Mouse (Mus musculus) midbrain, embryonic 15.5 days (tissue): ENCODE data around the gene Krt6a. TPM values are rescaled to one million over a fixed set of nuclear protein-coding genes. Genes with fewer than 3 reads are reported as not detected.
"Not testable (repeated sequence)": the region's sequence is repeated elsewhere in the genome, so short reads cannot be mapped to it uniquely, and the experiment has no call there.

Experiments used
- ATAC-seq: fragments of 200-750 bp; cut with Nextera tagmentation; replicated peaks from 2 replicates; pipeline ENCODE4 v1.8.0; 2017; ENCODE audit warnings: moderate TSS enrichment
- H3K27ac ChIP-seq: fragments of 300-500 bp; sonication (generic); 2 replicates; pipeline ENCODE4 v1.5.1; 2015; ENCODE audit warnings: mild to moderate bottlenecking, inconsistent platforms
- H3K27me3 ChIP-seq: fragments of 300-500 bp; sonication (generic); replicated peaks from 2 replicates; pipeline ENCODE4 v1.6.1; 2015; ENCODE audit warnings: inconsistent platforms
- H3K36me3 ChIP-seq: fragments of 300-500 bp; sonication (generic); replicated peaks from 2 replicates; pipeline ENCODE4 v1.6.1; 2015; ENCODE audit warnings: inconsistent platforms
- H3K4me1 ChIP-seq: fragments of 300-500 bp; sonication (generic); 2 replicates; pipeline ENCODE4 v1.6.1; 2015; ENCODE audit warnings: inconsistent platforms
- H3K4me2 ChIP-seq: fragments of 300-500 bp; sonication (generic); 2 replicates; pipeline ENCODE4 v1.6.1; 2015; ENCODE audit warnings: inconsistent platforms, mild to moderate bottlenecking, moderate library complexity
- H3K4me3 ChIP-seq: fragments of 300-500 bp; sonication (generic); 2 replicates; pipeline ENCODE4 v1.5.1; 2015; ENCODE audit warnings: mild to moderate bottlenecking, inconsistent platforms
- H3K9ac ChIP-seq: fragments of 300-500 bp; sonication (generic); 2 replicates; pipeline ENCODE4 v1.6.1; 2015; ENCODE audit warnings: mild to moderate bottlenecking, inconsistent platforms
- H3K9me3 ChIP-seq: fragments of 300-500 bp; sonication (generic); 2 replicates; pipeline ENCODE4 v1.6.1; 2016; ENCODE audit warnings: inconsistent platforms
- WGBS: fragments of 180-500 bp; shearing (Covaris S2); methylation state at CpG from one replicate; pipeline ENCODE4 v1.1.7; 2015; ENCODE audit warnings: mixed read lengths; 5-methylcytosine and 5-hydroxymethylcytosine counted together
- microRNA-seq: library from miRNA; unstranded; fragments of <30 nt; microRNA quantifications from one replicate; pipeline ENCODE4, GENCODE M21; 2016
- polyA plus RNA-seq: library from polyadenylated mRNA; unstranded; fragments of >200 nt; fragmentation: Nextera tagmentation; extraction: Ambion mirVana; gene quantifications from 2 replicates; pipeline ENCODE4 v1.2.1, GENCODE M21; 2015

Gene Krt6a
- polyA plus RNA-seq, 1 experiment from 2014 or later = 0.17 TPM

GRCm38 (mm10) chr15:101699866-101700265 lies 5.8 kb upstream of the Krt6a start:
- Histone ChIP-seq H3K4me1 (no peaks in the 10 kb centered on the region), H3K27me3 (no peaks in the 10 kb centered on the region), H3K4me3 (no peak overlapping the region), H3K9ac (no peak overlapping the region), H3K36me3 (no peaks in the 10 kb centered on the region), H3K9me3 (no peaks in the 10 kb centered on the region), H3K27ac (no peak overlapping the region), H3K4me2 (no peak overlapping the region)
- whole genome bisulfite sequencing = 77% methylated on average over 8 of the region's 8 CpGs
- ATAC-seq = no peak

GRCm38 (mm10) chr15:101699192-101699591 lies 5.1 kb upstream of the Krt6a start:
- WGBS = 74% methylated on average over 3 of the region's 3 CpGs

DNA sequence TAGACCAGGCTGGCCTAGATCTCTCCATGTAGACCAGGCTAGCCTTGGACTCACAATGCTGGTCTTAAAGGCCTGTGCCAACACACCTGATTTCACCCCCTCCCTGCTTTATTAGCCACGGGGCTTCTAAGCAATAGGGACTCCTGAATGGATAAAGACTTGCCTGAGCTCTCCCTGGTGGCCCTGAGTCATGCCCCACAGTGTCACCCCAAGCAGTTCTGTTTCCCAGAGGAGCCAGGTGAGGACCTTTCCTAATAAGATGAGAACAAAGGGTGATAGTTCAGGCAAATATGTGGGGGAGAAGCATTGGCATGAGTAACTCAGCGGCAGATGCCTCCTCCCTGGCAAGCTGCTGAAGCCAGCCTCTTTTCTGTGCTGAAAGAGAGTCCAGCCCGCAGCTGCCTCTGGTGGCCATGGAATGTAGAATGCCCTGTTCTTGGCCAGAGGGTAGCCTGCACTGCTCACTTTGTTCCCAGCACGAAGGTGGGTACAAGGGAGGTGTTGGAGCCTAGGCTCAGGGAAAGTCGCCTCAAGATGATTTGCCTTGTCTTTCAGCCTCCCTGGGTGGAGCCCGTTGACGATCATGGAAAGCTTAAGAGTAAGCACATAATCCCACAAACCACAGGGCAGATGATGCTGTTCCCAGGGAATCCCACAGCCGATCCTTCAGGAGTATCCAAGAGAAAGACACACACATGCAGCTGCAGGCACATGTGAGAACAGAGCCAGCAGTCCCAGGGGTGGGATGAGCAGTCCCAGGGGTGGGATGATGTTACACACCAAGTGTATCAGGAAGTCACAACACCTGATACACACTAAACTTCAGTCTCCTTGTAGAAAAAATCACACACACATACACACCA lies 3.5 kb upstream of the Krt6a start:
- H3K4me1 ChIP-seq = no peaks in the 10 kb centered on the region
- no peak overlapping the region for H3K27ac ChIP-seq
- H3K4me2 ChIP-seq = no peak overlapping the region
- H3K36me3 ChIP-seq = no peaks in the 10 kb centered on the region
- no peak overlapping the region for H3K9ac ChIP-seq
- no peak overlapping the region for H3K4me3 ChIP-seq
- no peaks in the 10 kb centered on the region for H3K9me3 ChIP-seq
- ATAC-seq = no peak
- 68% methylated on average over 8 of the region's 8 CpGs for WGBS
- no peaks in the 10 kb centered on the region for H3K27me3 ChIP-seq

More at GRCm38 (mm10) chr15:101699192-101699591, 5.1 kb upstream of the Krt6a start:
- H3K4me2 ChIP-seq = no peak overlapping the region
- no peak overlapping the region for H3K9ac ChIP-seq
- no peak overlapping the region for H3K27ac ChIP-seq
- no peak for ATAC-seq
- H3K4me1 ChIP-seq = no peaks in the 10 kb centered on the region
- H3K36me3 ChIP-seq = no peaks in the 10 kb centered on the region
- no peaks in the 10 kb centered on the region for H3K27me3 ChIP-seq
- no peaks in the 10 kb centered on the region for H3K9me3 ChIP-seq
- H3K4me3 ChIP-seq = no peak overlapping the region

- 92% methylated on average over 5 of the region's 5 CpGs for WGBS
- not testable (repeated sequence) for H3K9me3 ChIP-seq, H3K27me3 ChIP-seq, H3K4me1 ChIP-seq, H3K27ac ChIP-seq, ATAC-seq, H3K36me3 ChIP-seq, H3K9ac ChIP-seq, H3K4me2 ChIP-seq, H3K4me3 ChIP-seq
These were observed 3.6 kb downstream of the Krt6a start for GRCm38 (mm10) chr15:101690460-101690859.

DNA sequence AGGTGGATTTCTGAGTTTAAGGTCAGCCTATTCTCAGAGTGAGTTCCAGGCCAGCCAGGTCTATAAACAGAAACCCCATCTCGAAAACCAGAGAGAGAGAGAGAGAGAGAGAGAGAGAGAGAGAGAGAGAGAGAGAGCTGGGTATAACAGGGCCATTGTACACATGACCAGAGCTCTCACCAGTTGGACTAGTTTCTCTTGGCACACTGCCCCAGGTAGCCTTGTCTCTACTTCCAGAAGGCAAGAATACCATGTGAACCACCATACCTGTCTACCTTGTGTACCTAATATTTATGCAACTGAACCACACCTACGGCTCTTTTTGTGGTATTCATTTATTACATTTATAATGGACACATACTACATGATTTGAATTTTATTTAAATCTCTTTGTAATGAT lies 5.9 kb downstream of the Krt6a start:
- no peak for ATAC-seq
- no peaks in the 10 kb centered on the region for H3K9me3 ChIP-seq
- H3K36me3 ChIP-seq = no peaks in the 10 kb centered on the region
- WGBS = 62% methylated on average over 2 of the region's 2 CpGs
- no peaks in the 10 kb centered on the region for H3K27me3 ChIP-seq
- H3K4me3 ChIP-seq = no peak overlapping the region
- no peak overlapping the region for H3K4me2 ChIP-seq
- H3K4me1 ChIP-seq = no peaks in the 10 kb centered on the region
- no peak overlapping the region for H3K9ac ChIP-seq
- H3K27ac ChIP-seq = no peak overlapping the region

GRCm38 (mm10) chr15:101680187-101680586 lies 13.9 kb downstream of the Krt6a start, which contains the start of gene Krt6b:
Gene Krt6b (minus strand): TSS chr15:101680287.
- no peaks in the 10 kb centered on the region for H3K36me3 ChIP-seq
- no peaks in the 10 kb centered on the region for H3K4me1 ChIP-seq
- no peak for ATAC-seq
- H3K4me3 ChIP-seq = no peak within 1 kb of the TSS
- WGBS = 87% methylated on average over 2 of the region's 2 CpGs
- no peak within 1 kb of the TSS for H3K27ac ChIP-seq
- no peaks in the 10 kb centered on the region for H3K27me3 ChIP-seq
- no peaks in the 10 kb centered on the region for H3K9me3 ChIP-seq
- H3K4me2 ChIP-seq = no peak within 1 kb of the TSS
- no peak within 1 kb of the TSS for H3K9ac ChIP-seq

DNA sequence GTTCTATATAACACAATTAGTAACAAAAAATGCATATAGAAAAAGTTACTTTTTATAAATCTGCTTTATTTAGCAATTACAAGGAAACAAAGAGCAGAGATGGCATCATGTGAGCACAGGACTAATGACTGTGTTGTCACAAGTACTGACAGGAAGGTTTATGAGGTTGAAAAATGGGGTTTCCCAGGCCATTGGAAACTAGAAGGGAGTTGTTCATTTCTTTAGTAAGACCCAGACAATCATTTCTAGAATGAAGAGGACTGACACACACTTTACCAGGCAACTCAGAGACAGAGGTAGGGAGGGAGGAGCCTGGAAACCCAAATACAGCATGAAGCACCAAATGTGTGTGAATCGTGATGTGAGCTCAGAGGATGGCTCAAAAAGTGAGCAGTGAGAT lies 18.1 kb downstream of the Krt6a start:
- Histone ChIP-seq H3K4me2 (no peak overlapping the region), H3K4me3 (no peak overlapping the region), H3K9ac (no peak overlapping the region), H3K27me3 (no peaks in the 10 kb centered on the region), H3K4me1 (no peaks in the 10 kb centered on the region), H3K9me3 (no peaks in the 10 kb centered on the region), H3K36me3 (no peaks in the 10 kb centered on the region), H3K27ac (no peak overlapping the region)
- 90% methylated on average over 1 of the region's 1 CpGs for WGBS
- no peak for ATAC-seq

DNA sequence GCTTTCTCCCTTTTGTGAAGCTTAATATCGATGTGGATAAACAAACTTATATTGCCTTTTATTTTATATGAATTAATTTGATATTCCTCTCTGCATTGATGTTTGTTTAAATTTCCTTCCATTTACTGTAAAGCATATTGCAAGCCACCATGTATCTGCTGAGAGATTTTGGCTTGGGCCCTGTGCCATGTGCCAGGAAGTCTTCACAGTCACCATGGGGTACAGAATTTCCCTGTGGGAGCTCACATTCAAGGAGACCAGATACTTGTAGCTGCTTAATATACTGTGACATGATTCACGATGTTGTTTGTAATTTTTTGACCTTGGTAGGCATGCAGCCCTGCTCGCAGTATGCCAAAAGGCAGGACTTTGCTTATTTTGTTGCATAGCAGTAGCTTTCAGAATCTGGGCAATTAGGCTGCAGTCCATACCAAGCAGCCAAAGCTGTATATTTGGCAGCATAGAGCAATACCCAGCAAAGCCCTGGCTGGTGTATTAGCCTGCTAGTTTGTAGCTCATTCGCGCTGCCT lies 41.3 kb downstream of the Krt6a start:
- no peaks in the 10 kb centered on the region for H3K27me3 ChIP-seq
- H3K9me3 ChIP-seq = no peaks in the 10 kb centered on the region
- 82% methylated on average over 5 of the region's 5 CpGs for WGBS
- no peaks in the 10 kb centered on the region for H3K36me3 ChIP-seq
- H3K9ac ChIP-seq = no peak overlapping the region
- no peaks in the 10 kb centered on the region for H3K4me1 ChIP-seq
- H3K4me3 ChIP-seq = no peak overlapping the region
- ATAC-seq = no peak
- H3K27ac ChIP-seq = no peak overlapping the region
- H3K4me2 ChIP-seq = no peak overlapping the region

- H3K27ac ChIP-seq = no peak within 1 kb of the TSS
- no peaks in the 10 kb centered on the region for H3K9me3 ChIP-seq
- H3K4me1 ChIP-seq = no peaks in the 10 kb centered on the region
- H3K4me2 ChIP-seq = no peak within 1 kb of the TSS
- no peak within 1 kb of the TSS for H3K9ac ChIP-seq
- 77% methylated on average over 3 of the region's 3 CpGs for WGBS
- H3K27me3 ChIP-seq = no peaks in the 10 kb centered on the region
- H3K36me3 ChIP-seq = no peaks in the 10 kb centered on the region
- no peak within 1 kb of the TSS for H3K4me3 ChIP-seq
- ATAC-seq = no peak
These were observed 46.8 kb downstream of the Krt6a start, which contains the start of gene Gm5478 for GRCm38 (mm10) chr15:101647280-101647679. Gene Gm5478 (minus strand): TSS chr15:101647380.

Small RNA genes within 50 kb of the gene (microRNA-seq; reads per million reads assigned to microRNA genes)
- gene Gm44323 = not detected
- not detected for gene Gm44342
- not detected for gene Gm44383
- not detected for gene Gm44479

Other genes starting within 250 kb of the Krt6a start
- gene Krt88, start 246.6 kb downstream of the Krt6a start, polyA plus RNA-seq = not detected in 2 replicates
- gene Krt81, start 230.6 kb downstream of the Krt6a start, polyA plus RNA-seq = 0.12 TPM in 1 of 2 replicates, not detected in the other
- gene Krt86, start 220.8 kb downstream of the Krt6a start, polyA plus RNA-seq = 0.17 TPM in 1 of 2 replicates, not detected in the other
- gene Krt83, start 202.8 kb downstream of the Krt6a start, polyA plus RNA-seq = not detected in 2 replicates
- not detected in 2 replicates for gene Gm49425, start 177.0 kb downstream of the Krt6a start, polyA plus RNA-seq
- not detected in 2 replicates for gene Krt84, start 161.5 kb downstream of the Krt6a start, polyA plus RNA-seq
- gene Krt82, start 143.6 kb downstream of the Krt6a start, polyA plus RNA-seq = not detected in 2 replicates
- gene Krt90, start 131.4 kb downstream of the Krt6a start, polyA plus RNA-seq = 0.10 TPM in 1 of 2 replicates, not detected in the other
- gene Krt75, start 120.4 kb downstream of the Krt6a start, polyA plus RNA-seq = 0.08 and 0.17 TPM in 2 replicates
- not detected in 2 replicates for gene Gm5414, start 66.1 kb downstream of the Krt6a start, polyA plus RNA-seq
- gene Gm5478, start 46.9 kb downstream of the Krt6a start, polyA plus RNA-seq = not detected in 2 replicates
- not detected in 2 replicates for gene Krt6b, start 14.0 kb downstream of the Krt6a start, polyA plus RNA-seq
- gene Krt5, start 18.6 kb upstream of the Krt6a start, polyA plus RNA-seq = 0.10 and 5.8 TPM in 2 replicates
- gene Krt71, start 48.8 kb upstream of the Krt6a start, polyA plus RNA-seq = 0.08 TPM in 2 replicates
- gene Krt72, start 92.2 kb upstream of the Krt6a start, polyA plus RNA-seq = not detected in 2 replicates
- 0.46 and 0.73 TPM in 2 replicates for gene Krt73, start 108.0 kb upstream of the Krt6a start, polyA plus RNA-seq
- not detected in 2 replicates for gene Krt2, start 123.9 kb upstream of the Krt6a start, polyA plus RNA-seq
- gene Krt1, start 156.5 kb upstream of the Krt6a start, polyA plus RNA-seq = 12.3 and 12.8 TPM in 2 replicates
- gene Krt77, start 175.4 kb upstream of the Krt6a start, polyA plus RNA-seq = 0.23 and 0.54 TPM in 2 replicates
- gene Krt76, start 198.6 kb upstream of the Krt6a start, polyA plus RNA-seq = not detected in 2 replicates
- 0.18 and 0.90 TPM in 2 replicates for gene Krt4, start 230.4 kb upstream of the Krt6a start, polyA plus RNA-seq
- gene Krt79, start 246.0 kb upstream of the Krt6a start, polyA plus RNA-seq = 0.11 and 0.13 TPM in 2 replicates